In the genomic region with DNA sequence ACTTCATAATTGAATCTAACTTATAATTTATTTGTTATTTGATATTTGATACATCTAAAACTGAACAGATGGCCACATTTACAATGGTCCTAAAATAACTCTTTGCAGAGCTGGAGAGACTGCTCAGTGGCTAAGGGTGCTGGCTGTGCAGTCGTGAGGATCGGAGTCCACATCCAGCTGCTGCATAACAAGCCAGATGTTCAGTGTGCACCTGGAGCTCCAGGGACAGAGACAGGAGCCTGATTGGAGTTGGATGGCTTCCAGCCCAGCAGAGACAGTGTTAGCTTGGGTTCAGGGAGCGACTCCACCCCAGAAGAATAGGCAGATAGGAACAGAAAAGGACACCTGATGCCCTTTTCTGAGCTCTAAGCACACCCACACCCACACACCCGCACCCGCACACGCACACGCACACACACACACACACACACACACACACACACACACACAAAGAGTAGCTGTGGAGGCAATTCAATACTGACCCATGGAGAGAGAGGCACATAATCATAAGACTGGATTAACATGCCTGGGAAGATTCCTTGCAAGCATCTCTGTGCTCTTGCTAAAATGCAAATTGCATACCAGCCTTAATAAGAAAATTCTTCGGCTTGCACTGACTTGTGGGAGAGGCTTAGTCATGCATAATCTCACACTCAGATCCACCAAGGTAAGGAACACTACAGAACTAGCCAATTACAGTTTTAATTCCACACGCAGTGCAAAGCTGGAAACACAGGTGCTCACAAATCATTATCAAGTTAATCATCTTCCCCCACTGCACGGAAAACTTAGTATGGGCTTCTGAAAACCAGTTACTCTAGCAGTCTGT, we compare ENCODE assay signal across 9 mouse cellular contexts. TPM values are rescaled to one million over a fixed set of nuclear protein-coding genes. Genes with fewer than 3 reads are reported as not detected.
DNase-seq lines count a peak whose midpoint lies in the region; ATAC-seq lines count a peak whose summit lies in the region.
"Had no signal": no experiment of that assay in that cellular context is flagged by ENCODE, and none has a peak within 500 bp of the region (broad histone marks: within the 10 kb centered on the region; RNA-seq: fewer than 3 reads in every experiment).

No protein-coding gene starts in this region.

- DNase-seq in heart, postnatal 10 days, result no peak
- DNase-seq in MN1 (ENCODE audit: low spot score), result peak; percentile 41
- peak; percentile 58 for DNase-seq in intestine, embryonic 14.5 days (ENCODE audit: low spot score)
- DNase-seq in B cell, adult 2 months, result no peak
- DNase-seq in cerebellum, postnatal 25 days, result no peak
- DNase-seq in yolk sac, embryonic 10.5 days (ENCODE audit: low spot score), result no peak

- no peaks in the 10 kb centered on the region for H3K36me3 ChIP-seq in heart, embryonic 12.5 days
- H3K36me3 ChIP-seq in intestine, embryonic 14.5 days (ENCODE audit: control insufficient read depth, insufficient read depth, low read length), result no peaks in the 10 kb centered on the region
- H3K36me3 ChIP-seq in limb, embryonic 13.5 days, result no peaks in the 10 kb centered on the region

- 0 out of 2 replicates have a peak overlapping the region, but pooled peaks have one; percentile 8 for H3K27ac ChIP-seq in heart, embryonic 12.5 days (ENCODE audit: poor library complexity, severe bottlenecking)
- H3K27ac ChIP-seq in intestine, embryonic 14.5 days (ENCODE audit: low read depth), result peak overlapping the region; percentile 38; the same call in 1 of the 2 replicates
- peak overlapping the region; percentile 33; the same call in 1 of the 2 replicates for H3K27ac ChIP-seq in limb, embryonic 13.5 days

- H3K9ac ChIP-seq in heart, embryonic 12.5 days, result no peak overlapping the region
- no peak overlapping the region for H3K9ac ChIP-seq in intestine, embryonic 14.5 days (ENCODE audit: low read length)
- H3K9ac ChIP-seq in limb, embryonic 13.5 days, result no peak overlapping the region

- H3K4me1 ChIP-seq in heart, embryonic 12.5 days (replicated peaks), result peaks cover 26% of the 10 kb centered on the region
- H3K4me1 ChIP-seq in intestine, embryonic 14.5 days (replicated peaks; ENCODE audit: control insufficient read depth, insufficient read depth, low read length), result no peaks in the 10 kb centered on the region
- H3K4me1 ChIP-seq in limb, embryonic 13.5 days, result peaks cover 16% of the 10 kb centered on the region

- no peaks in the 10 kb centered on the region for H3K9me3 ChIP-seq in heart, embryonic 12.5 days (replicated peaks)
- no peaks in the 10 kb centered on the region for H3K9me3 ChIP-seq in intestine, embryonic 14.5 days (ENCODE audit: control insufficient read depth, low read length)
- no peaks in the 10 kb centered on the region for H3K9me3 ChIP-seq in limb, embryonic 13.5 days
- H3K9me3 ChIP-seq: megakaryocyte, embryonic 14.5 days had no signal

- H3K4me3 ChIP-seq in heart, embryonic 12.5 days, result no peak overlapping the region
- H3K4me3 ChIP-seq in intestine, embryonic 14.5 days (ENCODE audit: low read depth, low read length), result no peak overlapping the region
- no peak overlapping the region for H3K4me3 ChIP-seq in limb, embryonic 13.5 days
- H3K4me3 ChIP-seq: megakaryocyte, embryonic 14.5 days had no signal

- H3K27me3 ChIP-seq in heart, embryonic 12.5 days (replicated peaks), result no peaks in the 10 kb centered on the region
- H3K27me3 ChIP-seq in intestine, embryonic 14.5 days (replicated peaks; ENCODE audit: control insufficient read depth, insufficient read depth, low read length), result no peaks in the 10 kb centered on the region
- 0 out of 2 replicates have a peak, but pooled peaks cover 6% of the 10 kb centered on the region for H3K27me3 ChIP-seq in limb, embryonic 13.5 days
- H3K27me3 ChIP-seq: megakaryocyte, embryonic 14.5 days had no signal

- intact Hi-C loops in heart, postnatal 10 days (cut with DNase I), result no loop called here

- whole genome bisulfite sequencing in heart, embryonic 12.5 days, result 70% methylated on average over 10 of the region's 10 CpGs
- 51% methylated on average over 10 of the region's 10 CpGs for WGBS in intestine, embryonic 14.5 days
- WGBS in limb, embryonic 13.5 days, result 52% methylated on average over 10 of the region's 10 CpGs

- no peak overlapping the region for H3K4me2 ChIP-seq in heart, embryonic 12.5 days
- H3K4me2 ChIP-seq in intestine, embryonic 14.5 days (ENCODE audit: low read length), result peak overlapping the region; percentile 11; the same call in 1 of the 2 replicates
- H3K4me2 ChIP-seq in limb, embryonic 13.5 days (replicated peaks), result no peak overlapping the region

- ATAC-seq in heart, embryonic 12.5 days (ENCODE audit: insufficient number of reproducible peaks, low FRiP score), result no peak
- peak; percentile 71 for ATAC-seq in intestine, embryonic 14.5 days (replicated peaks; ENCODE audit: low FRiP score, low TSS enrichment, low read depth)
- peak; percentile 84 for ATAC-seq in limb, embryonic 13.5 days (ENCODE audit: low FRiP score, low read depth)

RNA-seq across cellular contexts. Expression of gene Actr3, which starts 47.1 kb away (rescaled TPM):
- polyA plus RNA-seq in heart, embryonic 12.5 days (2016; fragmentation: Nextera tagmentation; extraction: Ambion mirVana), result 301 and 313 TPM in 2 replicates
- 100 to 1,000 TPM; 270 to 287 TPM for total RNA-seq in heart, postnatal 10 days (2021)
- polyA plus RNA-seq in intestine, embryonic 14.5 days (2014; fragmentation: Nextera tagmentation; extraction: Ambion mirVana), result 349 and 364 TPM in 2 replicates
- 244 and 250 TPM in 2 replicates for polyA plus RNA-seq in limb, embryonic 13.5 days (2015; fragmentation: Nextera tagmentation; extraction: Ambion mirVana)

Comparison
In these comparisons a context has a peak if more than half of its experiments do, and no peak if none do; other contexts are left out.
1. DNase-seq: peak in MN1 (single experiment) and intestine, embryonic 14.5 days (single experiment); none in heart, postnatal 10 days (0 of 2), B cell, adult 2 months (0 of 2), cerebellum, postnatal 25 days (0 of 2) and yolk sac, embryonic 10.5 days (single experiment).
2. Peak in every context shown above with its lines, with median percentiles within 50 percentile points of each other: H3K27ac ChIP-seq.